Mouse (Mus musculus) liver, embryonic 13.5 days (tissue): Measurements from ENCODE around the gene Aldh1l1. TPM values are rescaled to one million over a fixed set of nuclear protein-coding genes. Genes with fewer than 3 reads are reported as not detected.

ENCODE experiments used
- ATAC-seq: fragments of 200-750 bp; cut with Nextera tagmentation; 2 replicates; pipeline ENCODE4 v1.8.0; 2017; ENCODE audit warnings: low read depth, mild to moderate bottlenecking, moderate number of reproducible peaks, moderate library complexity
- DNase-seq: peaks from one replicate; pipeline ENCODE4 v3.0.0; 2022
- H3K27ac ChIP-seq: fragments of 300-500 bp; sonication (generic); 2 replicates; pipeline ENCODE4 v1.5.1; 2015; ENCODE audit warnings: moderate library complexity, mild to moderate bottlenecking, inconsistent platforms
- H3K27me3 ChIP-seq: fragments of 300-500 bp; sonication (generic); 2 replicates; pipeline ENCODE4 v1.6.1; 2015; ENCODE audit warnings: mild to moderate bottlenecking, inconsistent platforms
- H3K36me3 ChIP-seq: fragments of 300-500 bp; sonication (generic); 2 replicates; pipeline ENCODE4 v1.6.1; 2015; ENCODE audit warnings: mild to moderate bottlenecking, inconsistent platforms
- H3K4me1 ChIP-seq: fragments of 300-500 bp; sonication (generic); replicated peaks from 2 replicates; pipeline ENCODE4 v1.6.1; 2015; ENCODE audit warnings: inconsistent platforms
- H3K4me2 ChIP-seq: fragments of 300-500 bp; sonication (generic); 2 replicates; pipeline ENCODE4 v1.6.1; 2015; ENCODE audit warnings: inconsistent platforms, mild to moderate bottlenecking, moderate library complexity
- H3K4me3 ChIP-seq: fragments of 300-500 bp; sonication (generic); replicated peaks from 2 replicates; pipeline ENCODE4 v1.5.1; 2015; ENCODE audit warnings: mild to moderate bottlenecking, inconsistent platforms
- H3K9ac ChIP-seq: fragments of 300-500 bp; sonication (generic); 2 replicates; pipeline ENCODE4 v1.6.1; 2015; ENCODE audit warnings: mild to moderate bottlenecking, inconsistent platforms
- H3K9me3 ChIP-seq: fragments of 300-500 bp; sonication (generic); replicated peaks from 2 replicates; pipeline ENCODE4 v1.6.1; 2016; ENCODE audit warnings: inconsistent platforms
- WGBS: fragments of 180-500 bp; shearing (Covaris S2); methylation state at CpG from one replicate; pipeline ENCODE4 v1.1.7; 2015; ENCODE audit not compliant: insufficient replicate concordance; 5-methylcytosine and 5-hydroxymethylcytosine counted together
- polyA plus RNA-seq: library from polyadenylated mRNA; unstranded; fragments of >200 nt; fragmentation: Nextera tagmentation; extraction: Ambion mirVana; gene quantifications from 2 replicates; pipeline ENCODE4 v1.2.1, GENCODE M21; 2015

Aldh1l1 gene
- polyA plus RNA-seq, 1 experiment from 2014 or later = 12.3 TPM

- DNase-seq = no peak
- Histone ChIP-seq H3K4me3 (no peak overlapping the region), H3K4me1 (peaks cover 8% of the 10 kb centered on the region; the same call in 1 of the 2 replicates), H3K27me3 (no peaks in the 10 kb centered on the region), H3K27ac (no peak overlapping the region), H3K4me2 (no peak overlapping the region), H3K36me3 (no peaks in the 10 kb centered on the region), H3K9ac (no peak overlapping the region), H3K9me3 (no peaks in the 10 kb centered on the region)
- ATAC-seq = no peak
Observed at GRCm38 (mm10) chr6:90553197-90553596, 67.0 kb downstream of the Aldh1l1 start.

- H3K36me3 ChIP-seq = no peaks in the 10 kb centered on the region
- peaks cover 8% of the 10 kb centered on the region; the same call in 1 of the 2 replicates for H3K4me1 ChIP-seq
- no peak overlapping the region for H3K4me2 ChIP-seq
- WGBS = 66% methylated on average over 5 of the region's 5 CpGs
- DNase-seq (no peak), ATAC-seq (no peak)
- H3K27me3 ChIP-seq = no peaks in the 10 kb centered on the region
- no peaks in the 10 kb centered on the region for H3K9me3 ChIP-seq
- H3K4me3 ChIP-seq = no peak overlapping the region
- H3K27ac ChIP-seq = no peak overlapping the region
- H3K9ac ChIP-seq = no peak overlapping the region
Observed at GRCm38 (mm10) chr6:90553682-90554081, 67.5 kb downstream of the Aldh1l1 start.

- H3K4me1 ChIP-seq = no peaks in the 10 kb centered on the region; the same call in 1 of the 2 replicates
- ATAC-seq (no peak), DNase-seq (no peak)
- no peaks in the 10 kb centered on the region for H3K36me3 ChIP-seq
- no peaks in the 10 kb centered on the region for H3K27me3 ChIP-seq
- WGBS = 39% methylated on average over 2 of the region's 2 CpGs
- no peaks in the 10 kb centered on the region for H3K9me3 ChIP-seq
- H3K4me3 ChIP-seq = no peak overlapping the region
- no peak overlapping the region for H3K9ac ChIP-seq
- no peak overlapping the region for H3K27ac ChIP-seq
- no peak overlapping the region for H3K4me2 ChIP-seq
Observed at GRCm38 (mm10) chr6:90556534-90557058, 70.4 kb downstream of the Aldh1l1 start.

GRCm38 (mm10) chr6:90557077-90557476 is 70.8 kb downstream of the Aldh1l1 start:
- DNase-seq (no peak), ATAC-seq (no peak)
- no peak overlapping the region for H3K9ac ChIP-seq
- H3K4me2 ChIP-seq = no peak overlapping the region
- H3K27me3 ChIP-seq = no peaks in the 10 kb centered on the region
- H3K36me3 ChIP-seq = no peaks in the 10 kb centered on the region
- no peak overlapping the region for H3K4me3 ChIP-seq
- no peak overlapping the region for H3K27ac ChIP-seq
- H3K4me1 ChIP-seq = no peaks in the 10 kb centered on the region; the same call in 1 of the 2 replicates
- H3K9me3 ChIP-seq = no peaks in the 10 kb centered on the region
- WGBS = 79% methylated on average over 7 of the region's 7 CpGs

GRCm38 (mm10) chr6:90557829-90558693 is 71.8 kb downstream of the Aldh1l1 start:
- DNase-seq (no peak), ATAC-seq (peak; percentile 45; the same call in 1 of the 2 replicates)
- no peaks in the 10 kb centered on the region for H3K9me3 ChIP-seq
- no peak overlapping the region for H3K4me2 ChIP-seq
- H3K4me3 ChIP-seq = no peak overlapping the region
- H3K4me1 ChIP-seq = no peaks in the 10 kb centered on the region; the same call in 1 of the 2 replicates
- no peaks in the 10 kb centered on the region for H3K27me3 ChIP-seq
- 54% methylated on average over 6 of the region's 6 CpGs for WGBS
- no peak overlapping the region for H3K9ac ChIP-seq
- no peak overlapping the region for H3K27ac ChIP-seq
- H3K36me3 ChIP-seq = no peaks in the 10 kb centered on the region

GRCm38 (mm10) chr6:90560390-90561058 is 74.3 kb downstream of the Aldh1l1 start:
- no peak overlapping the region for H3K4me3 ChIP-seq
- no peak overlapping the region for H3K27ac ChIP-seq
- H3K36me3 ChIP-seq = no peaks in the 10 kb centered on the region
- no peak for ATAC-seq
- no peak overlapping the region for H3K9ac ChIP-seq
- H3K9me3 ChIP-seq = no peaks in the 10 kb centered on the region
- WGBS = 13% methylated on average over 3 of the region's 3 CpGs
- H3K4me2 ChIP-seq = no peak overlapping the region
- H3K27me3 ChIP-seq = no peaks in the 10 kb centered on the region
- no peak for DNase-seq
- H3K4me1 ChIP-seq = no peaks in the 10 kb centered on the region; the same call in 1 of the 2 replicates

- no peak overlapping the region for H3K9ac ChIP-seq
- H3K9me3 ChIP-seq = no peaks in the 10 kb centered on the region
- H3K4me2 ChIP-seq = no peak overlapping the region
- H3K36me3 ChIP-seq = no peaks in the 10 kb centered on the region
- 33% methylated on average over 2 of the region's 2 CpGs for WGBS
- H3K27ac ChIP-seq = no peak overlapping the region
- H3K27me3 ChIP-seq = no peaks in the 10 kb centered on the region
- H3K4me3 ChIP-seq = no peak overlapping the region
- no peak for ATAC-seq
- no peaks in the 10 kb centered on the region; the same call in 1 of the 2 replicates for H3K4me1 ChIP-seq
- no peak for DNase-seq
Observed at GRCm38 (mm10) chr6:90561234-90561781, 75.1 kb downstream of the Aldh1l1 start.

GRCm38 (mm10) chr6:90564240-90564639 is 78.0 kb downstream of the Aldh1l1 start:
- no peaks in the 10 kb centered on the region for H3K9me3 ChIP-seq
- no peaks in the 10 kb centered on the region; the same call in 1 of the 2 replicates for H3K4me1 ChIP-seq
- 0 out of 2 replicates have a peak, but pooled peaks cover 1% of the 10 kb centered on the region for H3K27me3 ChIP-seq
- no peak overlapping the region for H3K27ac ChIP-seq
- H3K36me3 ChIP-seq = no peaks in the 10 kb centered on the region
- ATAC-seq = no peak
- WGBS = 67% methylated on average over 9 of the region's 9 CpGs
- no peak for DNase-seq
- H3K4me3 ChIP-seq = no peak overlapping the region
- H3K9ac ChIP-seq = no peak overlapping the region
- no peak overlapping the region for H3K4me2 ChIP-seq

- ATAC-seq = no peak
- 60% methylated on average over 13 of the region's 13 CpGs for WGBS
- Histone ChIP-seq H3K4me3 (no peak overlapping the region), H3K9me3 (no peaks in the 10 kb centered on the region), H3K4me2 (no peak overlapping the region), H3K4me1 (no peaks in the 10 kb centered on the region; the same call in 1 of the 2 replicates), H3K27me3 (0 out of 2 replicates have a peak, but pooled peaks cover 2% of the 10 kb centered on the region), H3K36me3 (no peaks in the 10 kb centered on the region), H3K27ac (no peak overlapping the region), H3K9ac (no peak overlapping the region)
- DNase-seq = no peak
Observed at GRCm38 (mm10) chr6:90565357-90566215, 79.4 kb downstream of the Aldh1l1 start.

- H3K4me1 ChIP-seq = no peaks in the 10 kb centered on the region
- 0 out of 2 replicates have a peak, but pooled peaks cover 2% of the 10 kb centered on the region for H3K27me3 ChIP-seq
- H3K9ac ChIP-seq = no peak overlapping the region
- H3K9me3 ChIP-seq = no peaks in the 10 kb centered on the region
- no peak overlapping the region for H3K27ac ChIP-seq
- H3K36me3 ChIP-seq = no peaks in the 10 kb centered on the region
- no peak overlapping the region for H3K4me3 ChIP-seq
- H3K4me2 ChIP-seq = no peak overlapping the region
- ATAC-seq (no peak), DNase-seq (no peak)
- 64% methylated on average over 3 of the region's 3 CpGs for WGBS
Observed at GRCm38 (mm10) chr6:90567486-90567885, 81.3 kb downstream of the Aldh1l1 start.
